Mouse (Mus musculus) ES-CJ7 (cell line): ENCODE data around the gene Rpl29.

Experiments used
- DNase-seq: peaks from one replicate; pipeline ENCODE4 v3.0.0; 2011; ENCODE audit warnings: low read depth, low spot score

Rpl29 gene

DNA sequence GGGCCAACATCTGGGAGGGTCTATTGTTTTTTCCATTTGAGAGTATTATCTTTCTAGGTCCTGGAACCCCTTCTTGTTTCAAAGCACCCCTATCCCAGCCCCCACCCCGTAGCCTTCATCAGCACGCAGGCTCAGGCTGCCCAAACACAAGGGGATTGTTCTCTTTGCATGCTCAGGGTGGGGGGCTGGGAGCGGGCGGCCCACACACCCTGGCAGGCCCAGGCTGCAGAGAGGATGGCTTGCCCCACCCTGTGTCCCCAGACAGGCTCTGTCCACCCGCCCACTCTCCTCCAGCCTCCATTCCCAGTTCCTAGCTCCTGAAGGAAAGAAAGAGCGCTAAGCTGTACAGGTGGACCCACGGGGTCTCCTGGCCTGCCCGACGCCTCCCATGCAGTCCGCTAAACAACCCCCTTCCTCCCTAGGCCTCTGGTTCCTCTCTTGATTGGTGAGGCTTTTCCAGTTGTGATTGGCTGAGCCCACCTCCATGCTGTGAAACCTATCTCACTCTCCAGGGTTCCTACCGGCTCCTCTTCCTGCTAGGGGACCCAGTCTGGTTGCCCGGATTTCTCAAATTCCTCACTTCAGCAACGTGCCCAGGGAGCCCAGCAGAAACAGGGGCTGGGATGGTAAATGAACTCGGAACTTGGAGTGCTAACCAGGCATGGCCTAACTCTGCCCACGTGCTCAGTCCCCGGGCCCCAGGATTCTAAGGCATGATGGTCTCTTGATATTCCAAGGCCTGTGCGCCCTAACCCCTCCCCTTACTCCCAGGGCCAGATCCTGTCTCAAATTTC, 25.8 kb downstream of the Rpl29 start:
- peak; percentile 79 for DNase-seq

DNA sequence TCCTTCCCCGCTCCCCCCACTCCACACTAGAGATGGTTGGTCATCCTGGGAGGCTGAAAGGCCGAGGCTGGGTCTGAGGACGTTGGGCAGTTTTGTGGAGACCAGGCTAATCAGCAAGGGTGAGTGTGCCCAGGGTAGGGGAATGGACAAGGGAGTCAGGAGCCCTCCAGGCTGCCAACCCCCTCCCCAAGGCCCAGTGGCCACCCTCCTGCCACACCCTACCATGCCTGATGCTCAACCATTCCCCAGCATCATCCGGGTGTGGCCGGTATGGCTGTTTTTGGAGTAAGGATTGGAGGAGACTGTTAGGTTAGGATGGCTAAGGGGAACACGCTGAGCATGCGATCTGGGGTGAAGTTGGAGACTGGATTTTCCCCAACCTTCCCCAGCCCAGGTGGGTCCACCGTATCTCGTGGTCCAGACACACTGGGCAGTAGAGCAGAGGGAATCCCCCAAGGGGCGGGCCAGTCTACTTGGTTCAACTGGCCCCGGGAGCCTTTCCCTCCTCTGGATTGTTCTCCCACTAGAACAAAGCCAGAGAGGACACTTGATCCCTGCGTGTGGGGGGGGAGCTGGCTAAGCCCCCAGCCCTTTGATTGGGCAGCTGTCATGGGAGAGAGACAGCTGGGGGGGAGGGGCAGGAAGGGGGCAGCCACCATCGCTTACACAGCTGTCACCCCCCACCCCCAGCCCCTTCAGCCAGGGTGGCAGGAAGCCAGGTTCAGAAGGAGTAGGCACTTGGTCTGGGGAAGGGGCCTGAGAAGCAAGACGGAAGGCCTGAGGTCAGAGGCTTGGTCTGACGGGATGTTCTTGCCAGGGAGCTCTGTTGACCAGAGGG, 27.3 kb downstream of the Rpl29 start:
- DNase-seq, result no peak

DNA sequence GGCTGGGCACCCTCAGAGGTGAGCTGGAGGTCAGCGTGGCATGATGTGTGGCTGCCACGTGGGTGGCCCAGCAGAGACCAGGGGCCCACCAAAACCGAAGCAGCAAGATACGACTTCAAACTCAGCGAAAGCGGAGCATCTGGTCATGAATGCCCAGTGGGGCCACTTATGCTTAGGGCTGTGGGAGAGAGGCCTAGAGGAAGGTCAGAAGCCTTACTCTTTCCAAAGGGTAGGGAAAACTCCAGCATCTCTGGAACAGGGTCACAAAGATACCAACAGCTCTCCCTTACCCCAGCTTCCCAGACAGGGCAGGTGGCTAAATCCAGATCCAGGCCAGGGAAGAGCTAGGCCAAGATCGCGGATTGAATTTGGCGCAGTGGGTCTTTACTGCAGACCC, 27.9 kb downstream of the Rpl29 start:
- no peak for DNase-seq

DNA sequence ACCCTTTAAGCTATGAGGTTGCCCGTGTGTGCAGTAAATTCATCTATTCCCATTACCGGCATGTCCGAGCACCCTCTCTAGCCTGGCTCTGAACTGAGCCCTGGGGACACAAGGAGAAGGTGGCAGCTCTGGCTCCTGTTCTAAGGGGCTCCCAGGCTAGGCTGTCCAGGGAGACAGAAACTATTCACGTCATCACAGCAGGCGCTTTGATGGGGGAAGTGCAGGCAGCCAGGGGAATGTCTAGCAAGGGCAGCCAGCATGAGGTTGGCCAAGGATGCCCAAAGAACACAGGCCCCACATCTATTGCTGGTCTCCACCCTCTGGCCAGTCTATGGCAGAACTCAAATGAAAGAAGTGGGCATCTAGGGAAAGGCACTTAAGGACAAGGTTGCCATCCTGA, 28.7 kb downstream of the Rpl29 start:
- DNase-seq, result no peak

DNA sequence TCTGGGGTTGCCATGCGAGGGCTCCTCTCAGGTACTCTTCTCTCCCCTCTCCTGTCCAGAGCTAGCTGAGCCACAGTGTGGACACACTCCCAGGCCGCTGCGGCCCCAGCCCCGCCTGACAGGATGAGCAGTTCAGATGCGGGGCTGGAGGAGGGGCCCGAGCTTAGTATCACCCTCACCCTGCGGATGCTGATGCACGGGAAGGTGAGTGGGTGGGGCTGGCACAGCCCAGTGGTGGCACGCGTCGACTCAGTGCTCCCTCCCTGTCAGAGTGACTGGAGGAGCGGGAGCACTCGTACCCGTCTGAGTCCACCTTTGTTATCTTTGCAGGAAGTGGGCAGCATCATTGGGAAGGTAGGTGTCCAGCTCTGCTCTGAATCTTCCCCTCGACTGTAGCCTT, 30.7 kb downstream of the Rpl29 start:
- DNase-seq, result no peak

DNA sequence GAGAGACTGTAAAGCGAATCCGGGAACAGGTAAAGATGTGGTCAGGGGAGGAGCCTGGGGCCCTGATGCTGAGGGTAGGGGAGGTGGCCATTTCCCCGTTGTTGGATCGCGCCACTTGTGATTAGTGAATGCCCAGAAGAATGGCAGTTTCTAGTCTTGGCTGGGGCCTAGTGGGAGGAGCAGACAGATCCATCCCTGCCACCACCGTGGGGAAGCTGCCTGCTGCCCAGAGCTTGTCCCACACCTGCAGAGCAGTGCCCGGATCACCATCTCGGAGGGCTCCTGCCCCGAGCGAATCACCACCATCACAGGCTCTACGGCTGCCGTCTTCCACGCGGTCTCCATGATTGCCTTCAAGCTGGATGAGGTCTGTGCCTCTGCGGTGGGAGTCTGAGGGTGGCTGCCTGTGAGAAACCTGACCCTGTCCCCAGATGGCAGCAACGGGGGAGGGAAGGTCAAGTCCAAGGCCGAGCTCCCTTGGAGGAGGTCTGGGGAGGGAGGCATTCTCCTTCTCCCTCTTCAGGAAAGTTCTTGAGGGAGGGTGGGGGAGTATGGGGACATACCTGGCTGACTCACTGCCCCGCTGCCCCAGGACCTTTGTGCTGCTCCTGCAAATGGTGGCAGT, 31.3 kb downstream of the Rpl29 start:
- no peak for DNase-seq

DNA sequence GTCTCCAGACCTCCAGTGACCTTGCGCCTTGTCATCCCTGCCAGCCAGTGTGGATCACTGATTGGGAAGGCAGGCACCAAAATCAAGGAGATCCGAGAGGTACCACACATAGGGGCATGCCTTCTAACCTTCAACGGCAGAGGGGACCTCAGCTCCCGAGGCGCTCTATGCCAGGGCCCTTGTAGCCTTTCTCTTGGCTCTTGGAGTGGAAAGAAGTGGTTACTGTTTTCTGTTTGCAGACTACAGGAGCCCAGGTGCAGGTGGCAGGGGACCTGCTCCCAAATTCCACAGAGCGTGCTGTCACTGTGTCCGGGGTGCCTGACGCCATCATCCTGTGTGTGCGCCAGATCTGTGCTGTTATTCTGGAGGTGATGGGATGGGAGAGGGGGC, 31.8 kb downstream of the Rpl29 start:
- no peak for DNase-seq

DNA sequence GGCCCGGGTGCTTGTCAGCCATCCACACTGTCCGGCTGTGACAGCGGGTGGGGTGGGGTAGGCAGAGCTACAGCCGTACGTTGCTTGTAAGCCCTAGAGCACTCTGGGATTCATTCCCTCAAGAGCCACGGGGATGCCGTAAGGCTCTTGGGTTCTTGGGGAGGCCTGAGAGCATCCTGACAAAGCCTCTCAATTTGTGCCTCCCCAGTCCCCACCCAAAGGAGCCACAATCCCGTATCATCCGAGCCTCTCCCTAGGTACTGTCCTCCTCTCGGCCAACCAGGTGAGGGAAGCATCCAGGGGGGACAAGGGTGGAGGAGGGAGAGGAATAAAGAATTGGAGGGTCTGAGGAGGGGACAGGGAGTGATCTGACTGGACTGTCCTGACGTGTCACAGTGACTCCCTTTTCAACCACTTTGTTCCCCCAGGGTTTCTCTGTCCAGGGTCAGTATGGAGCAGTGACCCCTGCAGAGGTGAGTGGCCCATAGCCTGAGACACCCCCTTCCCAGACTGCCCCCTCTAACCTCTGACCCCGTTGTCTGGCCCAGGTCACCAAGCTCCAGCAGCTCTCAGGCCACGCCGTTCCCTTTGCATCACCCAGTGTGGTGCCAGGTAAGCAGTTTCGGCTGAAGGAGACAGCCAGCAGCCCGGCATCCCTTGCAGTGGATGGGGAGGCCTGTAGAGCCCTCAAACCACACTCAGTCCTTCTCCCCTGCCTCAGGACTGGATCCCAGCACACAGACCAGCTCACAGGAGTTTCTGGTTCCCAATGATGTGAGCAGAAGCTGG, 32.6 kb downstream of the Rpl29 start:
- no peak for DNase-seq

DNA sequence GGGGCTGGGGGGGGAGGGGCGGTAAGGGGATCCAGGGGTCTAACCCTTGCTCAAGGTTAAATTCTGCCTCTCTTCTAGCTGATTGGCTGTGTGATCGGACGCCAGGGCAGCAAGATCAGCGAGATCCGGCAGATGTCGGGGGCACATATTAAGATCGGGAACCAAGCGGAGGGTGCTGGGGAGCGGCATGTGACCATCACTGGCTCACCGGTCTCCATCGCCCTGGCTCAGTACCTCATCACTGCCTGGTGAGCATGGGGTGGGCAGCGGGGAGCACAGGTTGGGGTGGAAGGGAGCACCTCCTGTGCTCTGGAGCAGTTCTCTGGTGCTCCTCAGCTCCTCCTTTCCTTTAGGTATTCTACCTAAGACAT, 33.2 kb downstream of the Rpl29 start:
- no peak for DNase-seq

DNA sequence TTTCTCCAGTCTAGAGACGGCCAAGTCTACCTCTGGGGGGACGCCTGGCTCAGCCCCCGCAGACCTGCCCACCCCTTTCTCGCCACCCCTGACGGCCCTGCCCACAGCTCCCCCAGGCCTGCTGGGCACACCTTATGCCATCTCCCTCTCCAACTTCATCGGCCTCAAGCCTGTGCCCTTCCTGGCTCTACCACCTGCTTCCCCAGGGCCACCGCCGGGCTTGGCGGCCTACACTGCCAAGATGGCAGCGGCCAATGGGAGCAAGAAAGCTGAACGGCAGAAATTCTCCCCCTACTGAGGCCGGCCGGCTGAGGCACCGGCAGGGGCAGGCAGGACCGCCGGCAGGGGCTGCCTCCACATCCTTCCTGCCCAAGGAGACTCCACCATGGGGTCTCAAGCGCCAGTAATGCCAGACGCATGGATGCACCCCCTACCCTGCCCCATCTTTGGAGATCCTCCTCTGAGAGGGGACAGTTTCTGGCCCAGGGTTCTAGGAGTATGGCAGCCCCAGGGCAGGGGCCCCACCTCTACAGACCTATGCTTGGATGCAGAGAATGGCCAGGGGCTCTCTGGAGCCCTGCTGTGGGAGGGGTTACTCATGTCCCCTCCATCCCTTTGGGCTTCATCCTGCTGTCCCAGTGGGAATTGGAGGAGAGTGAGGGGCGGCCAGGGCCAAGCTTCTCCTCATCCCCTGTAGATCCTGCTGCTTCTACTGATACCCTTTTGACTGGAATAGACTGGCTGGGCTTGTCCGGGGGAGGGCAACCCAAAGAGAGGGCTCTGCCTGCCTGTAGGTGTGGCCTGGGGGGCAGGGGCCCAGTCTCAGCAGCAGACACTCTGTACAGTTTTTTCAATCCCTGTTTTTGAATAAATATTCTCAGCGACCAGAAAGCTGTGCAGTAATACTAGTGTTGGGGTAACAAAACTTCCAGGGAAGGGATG, 34.1 kb downstream of the Rpl29 start:
- no peak for DNase-seq

DNA sequence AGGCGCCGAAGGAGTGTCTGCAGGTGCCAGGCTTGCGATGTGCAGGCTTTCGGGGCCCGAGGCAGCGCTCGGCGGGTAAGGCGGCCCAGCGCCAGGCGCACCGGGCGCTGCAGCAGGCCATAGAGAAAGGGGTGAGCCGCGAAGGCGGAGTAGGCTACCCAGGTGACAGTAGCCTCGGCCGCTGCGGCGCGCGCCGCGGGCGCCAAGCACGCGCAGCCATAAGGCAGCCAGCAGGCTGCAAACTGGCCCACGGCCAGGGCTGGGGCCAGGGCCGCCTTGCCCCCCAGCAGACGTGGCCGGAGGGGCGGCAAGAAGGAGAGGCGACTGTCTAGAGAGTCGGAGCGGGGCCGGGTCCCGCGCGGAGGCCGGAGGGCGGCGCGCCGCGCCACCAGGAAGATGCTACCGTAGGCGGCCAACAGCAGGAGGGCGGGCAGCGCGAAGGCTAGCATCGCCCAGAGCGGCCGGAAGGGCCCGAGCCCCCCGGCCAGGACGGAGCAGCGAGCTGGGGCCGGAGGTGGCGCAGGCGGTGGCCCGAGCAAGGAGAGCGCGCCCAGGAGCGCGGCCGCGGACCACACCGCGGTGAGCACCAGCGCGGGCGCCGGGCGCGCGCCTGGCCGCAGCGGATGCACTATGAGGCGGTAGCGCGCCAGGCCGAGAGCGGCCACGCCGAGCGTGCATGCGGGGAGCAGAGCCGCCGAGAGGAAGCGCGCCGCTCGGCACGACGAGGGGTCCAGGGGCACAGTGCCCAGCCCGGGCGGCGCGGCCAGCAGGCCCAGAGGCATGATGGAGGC, 35.7 kb downstream of the Rpl29 start:
- no peak for DNase-seq

DNA sequence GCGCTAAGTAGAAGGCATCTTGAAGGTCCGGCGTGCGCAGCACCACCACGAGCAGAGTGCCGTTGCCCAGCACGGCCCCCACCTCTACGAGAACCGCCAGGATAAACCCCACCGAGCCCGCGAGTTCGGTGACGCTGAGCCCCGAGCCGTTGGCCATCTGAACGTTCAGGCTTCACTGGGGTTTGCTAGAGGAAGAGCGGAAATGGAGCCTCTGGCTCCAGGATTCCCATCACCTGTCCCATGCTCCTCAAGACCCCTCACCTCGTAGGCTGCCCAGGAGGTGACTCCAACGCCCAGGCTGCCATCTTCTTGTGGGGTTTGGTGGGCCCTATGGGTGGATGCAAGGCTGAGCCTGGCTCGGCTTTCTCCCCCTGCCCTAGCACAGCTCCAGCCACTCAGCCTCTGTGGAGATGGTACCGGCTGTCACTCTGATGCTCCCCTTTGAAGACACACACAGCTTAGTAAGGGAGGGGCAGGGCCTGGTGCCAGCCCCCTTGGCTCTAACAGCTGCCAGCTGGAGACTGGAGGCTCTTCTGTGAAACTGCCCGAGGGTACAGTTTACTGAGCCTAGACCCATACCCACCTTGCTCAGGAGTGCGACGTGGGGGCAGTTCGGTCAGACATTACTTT, 36.4 kb downstream of the Rpl29 start, which contains the start of gene Gpr62:
Gpr62 (minus strand) TSS at position 368 of the 630 bp plus-strand sequence.
- no peak for DNase-seq

DNA sequence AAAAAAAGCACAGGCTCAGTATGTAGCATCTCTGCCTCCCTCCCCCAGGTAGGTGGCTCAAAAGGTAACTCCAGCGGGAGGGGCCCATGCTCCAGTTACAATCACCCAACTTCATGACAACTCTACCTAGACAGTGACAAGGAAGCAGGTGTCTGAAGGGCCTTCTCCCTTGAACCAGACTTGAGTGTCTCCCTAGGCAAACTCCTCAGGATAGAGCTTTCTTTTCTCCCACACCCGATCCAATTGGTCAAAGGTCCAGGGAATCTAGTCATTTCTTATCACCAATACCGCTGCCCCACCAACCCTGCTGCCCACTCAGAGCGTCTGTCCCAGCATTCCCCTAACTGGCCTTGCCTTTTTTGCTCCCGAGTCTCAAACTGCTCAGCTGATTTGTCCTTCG, 37.5 kb downstream of the Rpl29 start:
- DNase-seq, result no peak

DNA sequence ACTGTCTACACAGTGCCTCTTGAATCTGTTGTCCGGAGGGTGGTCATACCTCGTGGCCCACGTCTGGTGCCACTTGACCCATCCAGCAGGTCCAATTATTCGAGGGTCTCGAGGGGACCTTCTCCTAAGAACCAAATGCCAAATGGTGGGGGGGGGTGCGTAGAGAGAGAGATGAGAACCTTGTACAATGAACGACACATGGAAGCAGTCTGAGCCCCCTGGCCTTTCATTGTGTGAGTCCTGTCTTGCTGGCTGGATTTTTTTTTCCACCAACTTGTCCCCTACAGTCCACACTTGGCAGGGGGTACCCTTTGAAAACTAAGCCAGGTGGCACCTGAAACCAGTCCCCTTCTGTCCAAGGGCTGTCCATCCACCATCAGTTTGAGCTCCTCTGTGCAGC, 38.5 kb downstream of the Rpl29 start:
- no peak for DNase-seq

DNA sequence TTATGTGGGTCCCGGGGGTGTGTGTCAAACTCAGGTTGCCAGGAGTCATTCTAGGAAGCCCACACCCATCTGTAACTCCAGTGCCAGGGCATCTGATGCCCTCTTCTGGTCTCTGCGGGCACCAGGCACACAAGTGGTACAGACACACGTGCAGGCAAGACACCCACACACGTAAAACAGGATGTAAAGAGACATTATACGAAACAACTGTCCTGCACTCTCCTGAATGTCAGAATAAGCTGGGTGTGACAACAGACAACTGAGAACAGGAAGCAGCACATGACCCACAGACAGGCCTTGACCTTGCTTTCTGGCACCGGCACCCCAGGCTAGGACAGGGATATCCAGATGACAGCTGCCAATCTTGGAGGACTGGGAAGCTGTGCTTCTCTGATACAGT, 40.1 kb downstream of the Rpl29 start:
- no peak for DNase-seq

DNA sequence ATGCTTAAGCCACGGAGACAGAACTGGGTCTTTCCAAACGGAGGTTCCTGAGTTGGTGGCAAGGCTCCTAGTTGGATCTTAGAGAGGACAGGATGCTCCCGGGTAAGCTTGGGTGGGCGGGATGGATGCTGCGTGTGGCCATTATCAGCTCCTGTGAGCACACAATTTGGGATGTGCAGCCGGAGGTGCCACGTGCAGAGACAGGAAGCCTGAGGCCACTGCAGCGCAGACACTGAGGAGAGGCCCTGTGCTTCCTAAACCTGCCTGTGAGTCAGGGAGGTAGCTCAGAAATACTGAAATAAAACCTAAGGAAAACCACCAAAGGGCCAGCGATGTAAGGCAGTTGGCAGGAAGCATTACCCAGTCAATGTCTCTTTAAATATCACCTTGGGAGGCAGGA, 40.5 kb downstream of the Rpl29 start:
- DNase-seq, result no peak

DNA sequence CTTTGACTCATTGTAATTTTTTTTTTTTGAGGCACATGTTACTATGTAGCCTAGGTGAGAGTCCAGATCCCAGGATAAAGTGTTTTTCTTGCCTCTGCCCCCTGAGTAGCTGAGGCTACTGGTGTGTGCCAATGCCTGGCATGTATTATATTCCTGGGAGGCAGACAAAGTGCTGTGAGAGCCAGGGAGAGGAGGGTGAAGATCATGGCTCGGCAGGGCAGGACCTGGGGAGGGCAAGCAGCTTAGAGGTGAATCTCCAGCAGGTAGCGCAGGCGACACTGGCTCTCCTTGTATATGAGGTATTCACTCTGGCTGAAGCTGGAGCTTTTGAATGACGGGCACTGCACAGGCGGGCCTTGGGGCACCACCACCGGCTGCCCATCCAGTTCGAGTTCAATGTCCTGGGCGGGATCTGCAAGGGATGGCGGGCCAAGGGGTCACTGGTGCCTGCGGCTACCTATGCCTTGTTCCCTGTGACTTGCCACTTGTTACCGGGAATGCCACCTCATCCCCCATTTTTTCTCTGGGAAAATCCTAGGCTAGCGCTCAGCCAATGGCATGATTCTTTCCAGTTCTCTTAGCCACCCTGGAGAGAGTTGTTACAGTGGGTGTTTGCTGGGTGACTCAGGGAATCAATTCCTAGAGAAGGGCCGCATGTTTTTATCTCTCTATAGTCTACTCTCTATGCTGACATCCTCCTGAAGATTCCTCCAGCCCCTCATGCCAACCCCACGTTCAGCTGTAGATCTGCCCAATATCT, 41.9 kb downstream of the Rpl29 start:
- DNase-seq, result no peak

DNA sequence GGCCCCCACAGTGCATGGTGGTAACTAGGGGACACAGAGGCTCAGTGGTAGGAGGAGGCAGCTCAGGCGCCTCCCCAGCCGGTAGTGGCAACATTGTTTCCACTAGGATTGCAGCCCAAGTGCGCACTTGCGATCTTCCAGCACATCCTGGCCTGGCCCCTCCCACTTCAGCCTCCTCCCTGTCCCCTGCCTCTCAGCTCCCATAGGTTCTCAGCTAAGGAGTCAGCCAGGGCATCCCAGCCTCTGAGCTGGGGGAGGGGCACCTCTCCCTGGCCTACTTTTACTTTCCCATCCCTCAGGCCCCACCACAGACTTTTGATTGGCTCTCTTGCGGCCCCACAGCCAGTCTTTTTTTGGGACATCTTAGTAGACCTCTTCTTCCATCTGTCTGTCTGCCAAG, 42.6 kb downstream of the Rpl29 start:
- peak; percentile 92 for DNase-seq

DNA sequence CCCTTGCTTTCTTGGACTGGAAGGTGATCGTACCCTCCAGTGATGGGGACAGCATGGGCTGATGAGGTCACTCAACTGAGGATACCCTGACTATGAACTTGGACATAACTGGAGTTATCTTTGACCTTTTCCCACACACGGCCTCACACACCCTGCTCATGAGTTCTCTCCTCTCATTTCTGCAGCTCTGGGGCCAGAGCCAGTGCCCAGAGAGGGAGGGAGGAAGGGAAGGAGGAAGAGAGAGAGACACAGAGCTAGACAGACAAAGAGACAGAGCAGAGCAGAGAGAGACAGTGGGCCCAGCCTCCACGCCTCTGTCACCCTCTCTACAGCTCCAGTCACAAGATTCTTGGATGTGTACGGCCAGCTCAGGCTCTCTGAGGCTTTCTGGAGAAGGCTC, 43.1 kb downstream of the Rpl29 start:
- DNase-seq, result no peak
